Mouse (Mus musculus): Measurements from ENCODE around the gene Mylk. TPM values are rescaled to one million over a fixed set of nuclear protein-coding genes. Genes with fewer than 3 reads are reported as not detected.

Gene Mylk
- polyA plus RNA-seq, 1 experiment = 0.23 TPM

- Histone ChIP-seq H3K79me3 (ENCODE audit: low read depth) (no peaks in the 10 kb centered on the region), H3K4me3 (ENCODE audit: insufficient read depth, poor library complexity, severe bottlenecking) (no peak overlapping the region), H3K36me3 (ENCODE audit: control insufficient read depth, insufficient read depth) (no peaks in the 10 kb centered on the region), H3ac (ENCODE audit: control insufficient read depth, insufficient read length, low read depth) (no peak overlapping the region), H3K27me3 (ENCODE audit: control insufficient read depth, insufficient read depth, insufficient read length) (peaks cover 15% of the 10 kb centered on the region), H3K79me2 (ENCODE audit: control insufficient read depth, insufficient read depth) (no peaks in the 10 kb centered on the region)
- no peak for TF ChIP-seq MAX (IDR thresholded peaks at IDR 0.05)
- TF ChIP-seq FOSL1 (IDR thresholded peaks at IDR 0.05; ENCODE audit: insufficient read depth, low read length, poor library complexity, severe bottlenecking) = no peak
Measured at GRCm38 (mm10) chr16:34968181-34968580, 223.2 kb downstream of the Mylk start.

- Histone ChIP-seq H3K27me3 (ENCODE audit: control insufficient read depth, insufficient read depth, insufficient read length) (peaks cover 26% of the 10 kb centered on the region), H3K36me3 (ENCODE audit: control insufficient read depth, insufficient read depth) (no peaks in the 10 kb centered on the region), H3ac (ENCODE audit: control insufficient read depth, insufficient read length, low read depth) (no peak overlapping the region), H3K79me3 (ENCODE audit: low read depth) (no peaks in the 10 kb centered on the region), H3K4me3 (ENCODE audit: insufficient read depth, poor library complexity, severe bottlenecking) (no peak overlapping the region), H3K79me2 (ENCODE audit: control insufficient read depth, insufficient read depth) (no peaks in the 10 kb centered on the region)
- TF ChIP-seq USF1 (IDR thresholded peaks at IDR 0.05; ENCODE audit: low read depth) = no peak
- TF ChIP-seq FOSL1 (IDR thresholded peaks at IDR 0.05; ENCODE audit: insufficient read depth, low read length, poor library complexity, severe bottlenecking) = no peak
- TF ChIP-seq MYOD1 (IDR thresholded peaks at IDR 0.05; ENCODE audit: control insufficient read depth, insufficient read length, low read depth) = no peak
- no peak for TF ChIP-seq CTCF (IDR thresholded peaks at IDR 0.05; ENCODE audit: control insufficient read depth, insufficient read depth, insufficient read length)
- TF ChIP-seq CEBPB (IDR thresholded peaks at IDR 0.05; ENCODE audit: low read depth) = no peak
- TF ChIP-seq MYOG (IDR thresholded peaks at IDR 0.05; ENCODE audit: control insufficient read depth, extremely low read depth, insufficient read length) = no peak
Measured at GRCm38 (mm10) chr16:34972471-34972870, 227.5 kb downstream of the Mylk start.

- Histone ChIP-seq H3K79me2 (ENCODE audit: control insufficient read depth, insufficient read depth) (no peaks in the 10 kb centered on the region), H3ac (ENCODE audit: control insufficient read depth, insufficient read length, low read depth) (no peak overlapping the region), H3K36me3 (ENCODE audit: control insufficient read depth, insufficient read depth) (no peaks in the 10 kb centered on the region), H3K27me3 (ENCODE audit: control insufficient read depth, insufficient read depth, insufficient read length) (peaks cover 42% of the 10 kb centered on the region), H3K4me3 (ENCODE audit: insufficient read depth, poor library complexity, severe bottlenecking) (no peak overlapping the region), H3K79me3 (ENCODE audit: low read depth) (no peaks in the 10 kb centered on the region)
- TF ChIP-seq MAX (IDR thresholded peaks at IDR 0.05) (no peak), CTCF (IDR thresholded peaks at IDR 0.05; ENCODE audit: control insufficient read depth, insufficient read depth, insufficient read length) (no peak), MYOD1 (IDR thresholded peaks at IDR 0.05; ENCODE audit: control insufficient read depth, insufficient read length, low read depth) (no peak), MYOG (IDR thresholded peaks at IDR 0.05; ENCODE audit: control insufficient read depth, extremely low read depth, insufficient read length) (no peak)
Measured at GRCm38 (mm10) chr16:34975544-34975943, 230.5 kb downstream of the Mylk start.

- no peak for TF ChIP-seq FOSL1 (IDR thresholded peaks at IDR 0.05; ENCODE audit: insufficient read depth, low read length, poor library complexity, severe bottlenecking)
- no peak for TF ChIP-seq MAX (IDR thresholded peaks at IDR 0.05)
- TF ChIP-seq CEBPB (IDR thresholded peaks at IDR 0.05; ENCODE audit: low read depth) = no peak
- peak; percentile 54 for TF ChIP-seq CTCF (IDR thresholded peaks at IDR 0.05; ENCODE audit: control insufficient read depth, insufficient read depth, insufficient read length)
- Histone ChIP-seq H3K79me3 (ENCODE audit: low read depth) (no peaks in the 10 kb centered on the region), H3K27me3 (ENCODE audit: control insufficient read depth, insufficient read depth, insufficient read length) (peaks cover 49% of the 10 kb centered on the region), H3ac (ENCODE audit: control insufficient read depth, insufficient read length, low read depth) (no peak overlapping the region), H3K4me3 (ENCODE audit: insufficient read depth, poor library complexity, severe bottlenecking) (no peak overlapping the region), H3K36me3 (ENCODE audit: control insufficient read depth, insufficient read depth) (no peaks in the 10 kb centered on the region), H3K79me2 (ENCODE audit: control insufficient read depth, insufficient read depth) (no peaks in the 10 kb centered on the region)
Measured at GRCm38 (mm10) chr16:34976630-34977029, 231.6 kb downstream of the Mylk start.

- H3K79me3 ChIP-seq (ENCODE audit: low read depth) = no peaks in the 10 kb centered on the region
Measured at GRCm38 (mm10) chr16:34978018-34978417, 233.0 kb downstream of the Mylk start.

GRCm38 (mm10) chr16:34981009-34981408 lies 236.0 kb downstream of the Mylk start:
- H3K36me3 ChIP-seq (ENCODE audit: control insufficient read depth, insufficient read depth) = no peaks in the 10 kb centered on the region
- no peak overlapping the region for H3ac ChIP-seq (ENCODE audit: control insufficient read depth, insufficient read length, low read depth)
- peaks cover 46% of the 10 kb centered on the region for H3K27me3 ChIP-seq (ENCODE audit: control insufficient read depth, insufficient read depth, insufficient read length)
- TF ChIP-seq USF1 (IDR thresholded peaks at IDR 0.05; ENCODE audit: low read depth) (no peak), MYOD1 (IDR thresholded peaks at IDR 0.05; ENCODE audit: control insufficient read depth, insufficient read length, low read depth) (no peak), MYOG (IDR thresholded peaks at IDR 0.05; ENCODE audit: control insufficient read depth, extremely low read depth, insufficient read length) (no peak), FOSL1 (IDR thresholded peaks at IDR 0.05; ENCODE audit: insufficient read depth, low read length, poor library complexity, severe bottlenecking) (no peak), MAX (IDR thresholded peaks at IDR 0.05) (no peak)
- H3K79me3 ChIP-seq (ENCODE audit: low read depth) = no peaks in the 10 kb centered on the region
- no peak overlapping the region for H3K4me3 ChIP-seq (ENCODE audit: insufficient read depth, poor library complexity, severe bottlenecking)
- no peaks in the 10 kb centered on the region for H3K79me2 ChIP-seq (ENCODE audit: control insufficient read depth, insufficient read depth)

More at GRCm38 (mm10) chr16:34978018-34978417, 233.0 kb downstream of the Mylk start:
- H3K36me3 ChIP-seq (ENCODE audit: control insufficient read depth, insufficient read depth) = no peaks in the 10 kb centered on the region
- no peak overlapping the region for H3K4me3 ChIP-seq (ENCODE audit: insufficient read depth, poor library complexity, severe bottlenecking)
- no peak overlapping the region for H3ac ChIP-seq (ENCODE audit: control insufficient read depth, insufficient read length, low read depth)
- no peak for TF ChIP-seq CEBPB (IDR thresholded peaks at IDR 0.05; ENCODE audit: low read depth)
- H3K27me3 ChIP-seq (ENCODE audit: control insufficient read depth, insufficient read depth, insufficient read length) = peaks cover 47% of the 10 kb centered on the region
- H3K79me2 ChIP-seq (ENCODE audit: control insufficient read depth, insufficient read depth) = no peaks in the 10 kb centered on the region
